Mouse (Mus musculus): ENCODE data around the gene Cby3. TPM values are rescaled to one million over a fixed set of nuclear protein-coding genes. Genes with fewer than 3 reads are reported as not detected.

Cby3 gene
- polyA plus RNA-seq, 1 experiment from 2014 or later: 0.51 TPM

- Histone ChIP-seq H3K27me3 (ENCODE audit: control insufficient read depth, insufficient read depth, low read length) (no peaks in the 10 kb centered on the region), H3K9me3 (ENCODE audit: control insufficient read depth, low read length) (no peaks in the 10 kb centered on the region), H3K9ac (ENCODE audit: low read depth, low read length) (no peak overlapping the region), H3K4me2 (replicated peaks; ENCODE audit: low read depth, low read length) (no peak overlapping the region), H3K27ac (ENCODE audit: low read depth, low read length) (no peak overlapping the region), H3K4me3 (ENCODE audit: low read depth, low read length) (no peak overlapping the region), H3K36me3 (ENCODE audit: control insufficient read depth, insufficient read depth, low read length) (peaks cover 5% of the 10 kb centered on the region; the same call in 1 of the 2 replicates), H3K4me1 (replicated peaks; ENCODE audit: control insufficient read depth, insufficient read depth, low read length) (no peaks in the 10 kb centered on the region)
- no peak for ATAC-seq (ENCODE audit: low FRiP score)
- WGBS: 91% methylated on average over 3 of the region's 3 CpGs
- DNase-seq (ENCODE audit: low spot score): no peak
These were observed 48.2 kb downstream of the Cby3 start for GRCm38 (mm10) chr11:50402481-50402880.

- Histone ChIP-seq H3K27me3 (ENCODE audit: control insufficient read depth, insufficient read depth, low read length) (no peaks in the 10 kb centered on the region), H3K4me3 (ENCODE audit: low read depth, low read length) (no peak overlapping the region), H3K36me3 (ENCODE audit: control insufficient read depth, insufficient read depth, low read length) (peaks cover 5% of the 10 kb centered on the region; the same call in 1 of the 2 replicates), H3K4me1 (replicated peaks; ENCODE audit: control insufficient read depth, insufficient read depth, low read length) (no peaks in the 10 kb centered on the region), H3K9ac (ENCODE audit: low read depth, low read length) (no peak overlapping the region), H3K27ac (ENCODE audit: low read depth, low read length) (no peak overlapping the region), H3K9me3 (ENCODE audit: control insufficient read depth, low read length) (no peaks in the 10 kb centered on the region), H3K4me2 (replicated peaks; ENCODE audit: low read depth, low read length) (no peak overlapping the region)
- DNase-seq (ENCODE audit: low spot score): no peak
- no peak for ATAC-seq (ENCODE audit: low FRiP score)
- WGBS: 85% methylated on average over 10 of the region's 10 CpGs
These were observed 49.2 kb downstream of the Cby3 start for GRCm38 (mm10) chr11:50403367-50404014.

GRCm38 (mm10) chr11:50407235-50407634 lies 53.0 kb downstream of the Cby3 start:
- Histone ChIP-seq H3K4me2 (replicated peaks; ENCODE audit: low read depth, low read length) (no peak overlapping the region), H3K9ac (ENCODE audit: low read depth, low read length) (no peak overlapping the region), H3K9me3 (ENCODE audit: control insufficient read depth, low read length) (no peaks in the 10 kb centered on the region), H3K36me3 (ENCODE audit: control insufficient read depth, insufficient read depth, low read length) (peaks cover 3% of the 10 kb centered on the region; the same call in 1 of the 2 replicates), H3K27me3 (ENCODE audit: control insufficient read depth, insufficient read depth, low read length) (no peaks in the 10 kb centered on the region), H3K27ac (ENCODE audit: low read depth, low read length) (no peak overlapping the region), H3K4me1 (replicated peaks; ENCODE audit: control insufficient read depth, insufficient read depth, low read length) (no peaks in the 10 kb centered on the region), H3K4me3 (ENCODE audit: low read depth, low read length) (no peak overlapping the region)
- no peak for ATAC-seq (ENCODE audit: low FRiP score)
- DNase-seq (ENCODE audit: low spot score): no peak
- 61% methylated on average over 6 of the region's 6 CpGs for WGBS

MicroRNAs encoded within 50 kb of the gene (microRNA counts, 519-probe panel; counts per million panel counts)
- microRNA mmu-miR-804: 4,210 counts per million, percentile 42 among the panel's probes with 10 or more counts

Other genes with a start within 250 kb of the Cby3 start
- 22.0 and 29.3 TPM in 2 replicates for gene Tbc1d9b, start 223.1 kb upstream of the Cby3 start, polyA plus RNA-seq (2014; fragmentation: Nextera tagmentation; extraction: Ambion mirVana)
- 21.9 and 22.4 TPM in 2 replicates for gene Mrnip, start 180.0 kb upstream of the Cby3 start, polyA plus RNA-seq (2014; fragmentation: Nextera tagmentation; extraction: Ambion mirVana)
- gene Sqstm1, start 143.6 kb upstream of the Cby3 start, polyA plus RNA-seq (2014; fragmentation: Nextera tagmentation; extraction: Ambion mirVana): 165 and 188 TPM in 2 replicates
- gene Mgat4b, start 143.6 kb upstream of the Cby3 start, polyA plus RNA-seq (2014; fragmentation: Nextera tagmentation; extraction: Ambion mirVana): 17.9 and 19.6 TPM in 2 replicates
- 0.94 and 1.3 TPM in 2 replicates for gene Ltc4s, start 115.8 kb upstream of the Cby3 start, polyA plus RNA-seq (2014; fragmentation: Nextera tagmentation; extraction: Ambion mirVana)
- 9.2 and 10.1 TPM in 2 replicates for gene Maml1, start 62.2 kb upstream of the Cby3 start, polyA plus RNA-seq (2014; fragmentation: Nextera tagmentation; extraction: Ambion mirVana)
- gene Canx, start 28.8 kb upstream of the Cby3 start, polyA plus RNA-seq (2014; fragmentation: Nextera tagmentation; extraction: Ambion mirVana): 242 and 267 TPM in 2 replicates
- gene Hnrnph1, start 22.5 kb downstream of the Cby3 start, polyA plus RNA-seq (2014; fragmentation: Nextera tagmentation; extraction: Ambion mirVana): 854 and 865 TPM in 2 replicates
- 25.9 and 29.9 TPM in 2 replicates for gene Rufy1, start 76.7 kb downstream of the Cby3 start, polyA plus RNA-seq (2014; fragmentation: Nextera tagmentation; extraction: Ambion mirVana)
- gene Adamts2, start 247.6 kb downstream of the Cby3 start, polyA plus RNA-seq (2014; fragmentation: Nextera tagmentation; extraction: Ambion mirVana): 1.8 and 2.4 TPM in 2 replicates